Mouse (Mus musculus) small intestine, adult 2 months (tissue): ENCODE measurements around the gene Angptl6. TPM values are rescaled to one million over a fixed set of nuclear protein-coding genes. Genes with fewer than 3 reads are reported as not detected.

ENCODE experiments used
- H3K27ac ChIP-seq: fragments of 200-500 bp; 2 replicates; pipeline ENCODE4 v1.5.1; 2012; ENCODE audit warnings: low read depth, low read length, control low read depth, inconsistent platforms; ENCODE audit not compliant: insufficient read depth
- H3K27me3 ChIP-seq: fragments of 200-500 bp; 2 replicates; pipeline ENCODE4 v1.6.1; 2012; ENCODE audit warnings: mild to moderate bottlenecking, moderate library complexity, low read length, inconsistent platforms; ENCODE audit not compliant: control insufficient read depth, insufficient read depth
- H3K36me3 ChIP-seq: fragments of 200-500 bp; 2 replicates; pipeline ENCODE4 v1.6.1; 2012; ENCODE audit warnings: mild to moderate bottlenecking, low read length, control low read depth, inconsistent platforms; ENCODE audit not compliant: control insufficient read depth, insufficient read depth
- H3K4me1 ChIP-seq: fragments of 200-500 bp; 2 replicates; pipeline ENCODE4 v1.6.1; 2012; ENCODE audit warnings: low read length, inconsistent platforms, mixed read lengths; ENCODE audit not compliant: control insufficient read depth, insufficient read depth, insufficient read length
- H3K4me3 ChIP-seq: fragments of 200-500 bp; 2 replicates; pipeline ENCODE4 v1.5.1; 2012; ENCODE audit warnings: low read depth, mild to moderate bottlenecking, control low read depth, inconsistent platforms, low read length, moderate library complexity
- CTCF ChIP-seq: fragments of 200-500 bp; IDR thresholded peaks from 2 replicates; pipeline ENCODE4 v1.5.1; 2012; ENCODE audit warnings: low read depth, mild to moderate bottlenecking, control low read depth, inconsistent platforms, low read length, moderate library complexity, mixed read lengths; ENCODE audit not compliant: insufficient replicate concordance, insufficient read length; ENCODE audit errors: extremely low read depth
- POLR2A ChIP-seq: fragments of 200-500 bp; IDR thresholded peaks from 2 replicates; pipeline ENCODE4 v1.6.1; 2012; ENCODE audit warnings: low read depth, mild to moderate bottlenecking, control low read depth, inconsistent platforms, low read length, moderate library complexity
- WGBS: fragments of 180-500 bp; shearing (Covaris S2); methylation state at CpG from one replicate; pipeline ENCODE4 v1.1.7; 2018; 5-methylcytosine and 5-hydroxymethylcytosine counted together
- polyA plus RNA-seq: library from polyadenylated mRNA; depleted of rRNA; stranded (reverse); fragments of >200 nt; gene quantifications from 2 replicates; pipeline ENCODE4 v1.2.3, GENCODE M21; 2012; rRNA removed

The Angptl6 gene
- 4.3 and 8.0 TPM in 2 replicates for polyA plus RNA-seq

- Histone ChIP-seq H3K36me3 (no peaks in the 10 kb centered on the region), H3K4me3 (peak within 1 kb of the TSS; percentile 67), H3K27ac (peak within 1 kb of the TSS; percentile 90), H3K4me1 (no peaks in the 10 kb centered on the region; the same call in 1 of the 2 replicates), H3K27me3 (no peaks in the 10 kb centered on the region)
- no peak for TF ChIP-seq POLR2A
- TF ChIP-seq CTCF, result no peak
- WGBS, result 82% methylated on average over 13 of the region's 13 CpGs
Measured at GRCm38 (mm10) chr9:20879097-20879792, at the start of gene Angptl6. TSS of gene Angptl6 (minus strand) at chr9:20879727.

GRCm38 (mm10) chr9:20923258-20923657 is 43.7 kb upstream of the Angptl6 start:
- H3K27ac ChIP-seq, result no peak overlapping the region
- H3K27me3 ChIP-seq, result no peaks in the 10 kb centered on the region
- H3K4me1 ChIP-seq, result no peaks in the 10 kb centered on the region
- no peak for TF ChIP-seq CTCF
- TF ChIP-seq POLR2A, result no peak
- WGBS, result 87% methylated on average over 3 of the region's 3 CpGs
- H3K4me3 ChIP-seq, result no peak overlapping the region
- peaks cover 76% of the 10 kb centered on the region for H3K36me3 ChIP-seq

- Histone ChIP-seq H3K4me1 (no peaks in the 10 kb centered on the region), H3K27ac (no peak overlapping the region), H3K27me3 (no peaks in the 10 kb centered on the region), H3K4me3 (no peak overlapping the region), H3K36me3 (peaks cover 75% of the 10 kb centered on the region)
- TF ChIP-seq CTCF, result peak; percentile 39; the same call in 1 of the 2 replicates
- TF ChIP-seq POLR2A, result no peak
- WGBS, result 65% methylated on average over 4 of the region's 4 CpGs
Measured at GRCm38 (mm10) chr9:20916160-20916559, 36.6 kb upstream of the Angptl6 start.

- peaks cover 75% of the 10 kb centered on the region for H3K36me3 ChIP-seq
- H3K27ac ChIP-seq, result no peak overlapping the region
- no peaks in the 10 kb centered on the region for H3K27me3 ChIP-seq
- no peaks in the 10 kb centered on the region for H3K4me1 ChIP-seq
- H3K4me3 ChIP-seq, result no peak overlapping the region
- 88% methylated on average over 9 of the region's 9 CpGs for WGBS
- TF ChIP-seq CTCF, result no peak
- no peak for TF ChIP-seq POLR2A
Measured at GRCm38 (mm10) chr9:20909948-20910347, 30.4 kb upstream of the Angptl6 start.

GRCm38 (mm10) chr9:20902174-20902491 is 22.6 kb upstream of the Angptl6 start:
- WGBS, result 17% methylated on average over 6 of the region's 6 CpGs

GRCm38 (mm10) chr9:20901466-20902173 is 22.1 kb upstream of the Angptl6 start:
- H3K27ac ChIP-seq, result no peak overlapping the region
- no peaks in the 10 kb centered on the region for H3K27me3 ChIP-seq
- TF ChIP-seq CTCF, result peak; percentile 43; the same call in 1 of the 2 replicates
- no peak for TF ChIP-seq POLR2A
- H3K4me3 ChIP-seq, result no peak overlapping the region
- peaks cover 7% of the 10 kb centered on the region; the same call in 1 of the 2 replicates for H3K36me3 ChIP-seq
- peaks cover 2% of the 10 kb centered on the region; the same call in 1 of the 2 replicates for H3K4me1 ChIP-seq
- 4% methylated on average over 13 of the region's 13 CpGs for WGBS

More at GRCm38 (mm10) chr9:20902174-20902491, 22.6 kb upstream of the Angptl6 start:
- H3K27ac ChIP-seq, result no peak overlapping the region
- no peaks in the 10 kb centered on the region for H3K27me3 ChIP-seq
- no peak for TF ChIP-seq POLR2A
- TF ChIP-seq CTCF, result no peak
- H3K4me1 ChIP-seq, result peaks cover 2% of the 10 kb centered on the region; the same call in 1 of the 2 replicates
- H3K36me3 ChIP-seq, result peaks cover 11% of the 10 kb centered on the region
- H3K4me3 ChIP-seq, result no peak overlapping the region

GRCm38 (mm10) chr9:20898511-20899073 is 19.1 kb upstream of the Angptl6 start, which contains the start of gene Eif3g:
TSS of gene Eif3g (minus strand) at chr9:20898623.
- Histone ChIP-seq H3K4me1 (peaks cover 2% of the 10 kb centered on the region; the same call in 1 of the 2 replicates), H3K27me3 (no peaks in the 10 kb centered on the region), H3K4me3 (peak within 1 kb of the TSS; percentile 98), H3K27ac (no peak within 1 kb of the TSS), H3K36me3 (peaks cover 27% of the 10 kb centered on the region)
- 3% methylated on average over 34 of the region's 34 CpGs for WGBS
- TF ChIP-seq CTCF (peak; percentile 94), POLR2A (peak; percentile 56)
